Mouse (Mus musculus): ENCODE measurements around the gene Cacnb1.

DNA sequence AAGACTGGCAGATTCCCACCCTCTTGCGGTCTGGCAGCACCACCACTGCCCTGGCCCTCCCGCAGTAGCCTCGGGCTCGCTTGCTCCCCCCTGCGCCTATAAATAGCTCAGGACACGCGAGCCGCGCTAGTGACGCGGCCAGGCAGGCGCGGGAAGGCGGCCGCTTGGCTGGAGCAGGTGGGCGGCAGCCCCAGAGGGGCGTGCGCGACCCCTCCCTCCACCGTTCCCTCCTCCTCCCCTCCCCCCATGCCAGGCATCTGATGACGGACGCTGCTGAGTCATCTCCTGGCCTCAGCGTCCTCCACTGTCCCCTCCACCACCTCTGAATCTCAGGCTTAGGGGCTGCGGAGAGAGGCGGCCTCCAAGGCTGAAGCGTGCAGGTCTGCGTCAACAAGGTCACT, 13.1 kb upstream of the Cacnb1 start:
- TF ChIP-seq EP300 (IDR thresholded peaks at IDR 0.05; ENCODE audit: insufficient read depth, low read depth, low read length), result peak; percentile 77
- no peak for TF ChIP-seq CTCF (IDR thresholded peaks at IDR 0.05; ENCODE audit: low read depth, low read length)
- no peak for TF ChIP-seq POLR2A (IDR thresholded peaks at IDR 0.05; ENCODE audit: insufficient read depth, low read length)

Measured in ES-Bruce4 (cell line).